Mouse (Mus musculus): ENCODE measurements around the gene Dlg2. TPM values are rescaled to one million over a fixed set of nuclear protein-coding genes. Genes with fewer than 3 reads are reported as not detected.

Gene Dlg2
- polyA plus RNA-seq, 1 experiment from 2014 or later, result 6.3 TPM

DNA sequence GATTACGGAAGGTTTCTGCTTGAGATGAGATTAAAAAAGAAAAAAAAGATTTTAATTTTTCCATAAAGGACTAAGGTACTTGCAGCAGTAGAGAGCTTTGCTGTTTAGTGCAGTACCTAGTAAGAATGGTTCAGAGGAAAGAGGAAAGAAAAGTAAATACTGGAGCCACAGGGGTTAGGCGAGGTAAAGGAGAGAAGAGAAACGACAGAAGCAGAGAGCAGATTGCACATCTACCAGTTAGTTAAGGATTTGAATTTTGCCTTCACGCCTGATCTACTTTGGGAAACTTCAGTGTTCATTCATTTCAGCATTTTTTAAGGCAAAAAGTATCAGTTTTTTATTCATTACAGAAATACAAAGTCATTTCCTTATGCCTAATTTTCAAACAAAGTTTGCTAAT lies 655.7 kb downstream of the Dlg2 start:
- DNase-seq (ENCODE audit: low spot score) (no peak), ATAC-seq (replicated peaks; ENCODE audit: low FRiP score, low TSS enrichment, low read depth) (no peak)
- Histone ChIP-seq H3K9me3 (ENCODE audit: control insufficient read depth, low read length) (no peaks in the 10 kb centered on the region), H3K4me1 (replicated peaks; ENCODE audit: control insufficient read depth, insufficient read depth, low read length) (no peaks in the 10 kb centered on the region), H3K4me2 (ENCODE audit: low read length) (no peak overlapping the region), H3K27ac (ENCODE audit: low read depth) (no peak overlapping the region), H3K27me3 (replicated peaks; ENCODE audit: control insufficient read depth, insufficient read depth, low read length) (no peaks in the 10 kb centered on the region), H3K36me3 (ENCODE audit: control insufficient read depth, insufficient read depth, low read length) (no peaks in the 10 kb centered on the region), H3K9ac (ENCODE audit: low read length) (no peak overlapping the region), H3K4me3 (ENCODE audit: low read depth, low read length) (no peak overlapping the region)
- 73% methylated on average over 4 of the region's 4 CpGs for WGBS

DNA sequence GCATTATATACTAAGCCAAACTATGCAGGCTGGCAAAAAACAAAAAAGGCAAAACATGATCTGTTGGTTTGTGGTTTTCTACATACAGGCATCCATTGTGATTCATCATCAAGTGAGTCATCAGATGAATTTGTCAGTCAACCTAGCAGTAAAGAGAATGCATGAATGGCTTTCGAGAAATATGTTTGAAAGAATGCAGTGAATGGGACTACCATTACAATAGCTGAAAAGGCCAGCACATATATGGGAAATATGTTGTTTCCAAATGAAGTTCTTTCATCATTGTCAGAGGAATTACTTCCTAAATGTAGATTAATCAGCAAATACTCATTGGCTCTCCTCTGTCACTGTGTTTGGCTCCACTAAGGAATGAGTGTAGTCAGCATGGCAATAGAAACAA lies 677.6 kb downstream of the Dlg2 start:
- ATAC-seq (replicated peaks; ENCODE audit: low FRiP score, low TSS enrichment, low read depth) (no peak), DNase-seq (ENCODE audit: low spot score) (no peak)
- Histone ChIP-seq H3K9ac (ENCODE audit: low read length) (no peak overlapping the region), H3K4me2 (ENCODE audit: low read length) (no peak overlapping the region), H3K27ac (ENCODE audit: low read depth) (no peak overlapping the region), H3K27me3 (replicated peaks; ENCODE audit: control insufficient read depth, insufficient read depth, low read length) (no peaks in the 10 kb centered on the region), H3K9me3 (ENCODE audit: control insufficient read depth, low read length) (no peaks in the 10 kb centered on the region), H3K4me3 (ENCODE audit: low read depth, low read length) (no peak overlapping the region), H3K36me3 (ENCODE audit: control insufficient read depth, insufficient read depth, low read length) (no peaks in the 10 kb centered on the region), H3K4me1 (replicated peaks; ENCODE audit: control insufficient read depth, insufficient read depth, low read length) (no peaks in the 10 kb centered on the region)
- WGBS, result 76% methylated on average over 1 of the region's 1 CpGs

GRCm38 (mm10) chr7:91159144-91159543 lies 682.7 kb downstream of the Dlg2 start:
- DNase-seq (ENCODE audit: low spot score), result no peak
- no peak for ATAC-seq (replicated peaks; ENCODE audit: low FRiP score, low TSS enrichment, low read depth)
- Histone ChIP-seq H3K4me1 (replicated peaks; ENCODE audit: control insufficient read depth, insufficient read depth, low read length) (no peaks in the 10 kb centered on the region), H3K4me3 (ENCODE audit: low read depth, low read length) (no peak overlapping the region), H3K27me3 (replicated peaks; ENCODE audit: control insufficient read depth, insufficient read depth, low read length) (no peaks in the 10 kb centered on the region), H3K9me3 (ENCODE audit: control insufficient read depth, low read length) (no peaks in the 10 kb centered on the region), H3K27ac (ENCODE audit: low read depth) (no peak overlapping the region), H3K9ac (ENCODE audit: low read length) (no peak overlapping the region), H3K36me3 (ENCODE audit: control insufficient read depth, insufficient read depth, low read length) (no peaks in the 10 kb centered on the region), H3K4me2 (ENCODE audit: low read length) (no peak overlapping the region)
- 83% methylated on average over 5 of the region's 5 CpGs for WGBS

DNA sequence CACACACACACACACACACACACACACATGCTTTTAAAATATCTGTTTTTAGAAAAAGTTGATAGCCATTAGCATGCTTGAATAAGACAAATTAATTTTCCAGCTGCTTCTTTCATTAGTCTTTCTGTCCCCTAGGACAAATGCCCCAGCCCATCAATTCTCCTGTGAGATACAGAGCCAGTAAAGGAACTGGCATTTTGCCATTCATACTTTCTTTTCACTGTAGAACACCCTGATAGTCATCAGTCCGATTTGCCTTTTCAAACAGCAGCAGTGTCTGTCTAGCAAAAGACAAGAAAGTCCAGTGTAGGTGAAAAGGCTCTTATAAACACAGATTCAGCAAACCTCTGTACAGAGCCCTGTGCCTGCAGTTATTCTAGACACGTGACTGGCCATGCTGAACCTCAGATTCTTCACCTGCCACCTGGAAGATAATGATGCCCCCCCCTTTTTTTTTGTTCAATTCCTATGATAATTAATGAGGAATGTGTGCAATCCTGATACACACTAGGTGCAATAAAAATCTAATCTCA lies 685.2 kb downstream of the Dlg2 start:
- WGBS, result 48% methylated on average over 2 of the region's 2 CpGs

DNA sequence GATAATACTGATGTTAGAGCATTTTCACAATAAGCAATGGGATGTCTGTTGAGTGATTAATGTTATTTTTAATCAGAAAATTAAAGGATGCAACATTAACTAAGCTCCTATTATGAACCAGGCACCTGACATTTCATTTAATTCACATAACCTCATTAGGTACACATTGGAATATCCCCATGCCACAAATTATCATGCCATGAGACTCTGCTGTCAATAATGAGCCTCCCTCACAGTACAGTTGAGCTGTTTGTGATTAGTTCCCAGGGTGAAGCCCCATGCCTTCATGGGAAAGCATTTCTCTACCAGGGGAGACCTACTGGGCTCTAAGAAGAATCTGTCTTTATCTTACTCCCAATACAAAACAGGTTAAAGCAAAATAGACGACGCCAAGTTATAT lies 697.1 kb downstream of the Dlg2 start:
- WGBS, result 91% methylated on average over 2 of the region's 2 CpGs
- Histone ChIP-seq H3K36me3 (ENCODE audit: control insufficient read depth, insufficient read depth, low read length) (no peaks in the 10 kb centered on the region), H3K27ac (ENCODE audit: low read depth) (no peak overlapping the region), H3K9me3 (ENCODE audit: control insufficient read depth, low read length) (no peaks in the 10 kb centered on the region), H3K4me3 (ENCODE audit: low read depth, low read length) (no peak overlapping the region), H3K27me3 (replicated peaks; ENCODE audit: control insufficient read depth, insufficient read depth, low read length) (no peaks in the 10 kb centered on the region), H3K9ac (ENCODE audit: low read length) (no peak overlapping the region), H3K4me1 (replicated peaks; ENCODE audit: control insufficient read depth, insufficient read depth, low read length) (no peaks in the 10 kb centered on the region), H3K4me2 (ENCODE audit: low read length) (no peak overlapping the region)
- DNase-seq (ENCODE audit: low spot score) (no peak), ATAC-seq (replicated peaks; ENCODE audit: low FRiP score, low TSS enrichment, low read depth) (no peak)

More for the DNA sequence above, 685.2 kb downstream of the Dlg2 start:
- Histone ChIP-seq H3K27ac (ENCODE audit: low read depth) (no peak overlapping the region), H3K9me3 (ENCODE audit: control insufficient read depth, low read length) (no peaks in the 10 kb centered on the region), H3K4me3 (ENCODE audit: low read depth, low read length) (no peak overlapping the region), H3K27me3 (replicated peaks; ENCODE audit: control insufficient read depth, insufficient read depth, low read length) (no peaks in the 10 kb centered on the region), H3K4me2 (ENCODE audit: low read length) (no peak overlapping the region), H3K9ac (ENCODE audit: low read length) (no peak overlapping the region), H3K4me1 (replicated peaks; ENCODE audit: control insufficient read depth, insufficient read depth, low read length) (no peaks in the 10 kb centered on the region), H3K36me3 (ENCODE audit: control insufficient read depth, insufficient read depth, low read length) (no peaks in the 10 kb centered on the region)
- ATAC-seq (replicated peaks; ENCODE audit: low FRiP score, low TSS enrichment, low read depth), result no peak
- DNase-seq (ENCODE audit: low spot score), result no peak

DNA sequence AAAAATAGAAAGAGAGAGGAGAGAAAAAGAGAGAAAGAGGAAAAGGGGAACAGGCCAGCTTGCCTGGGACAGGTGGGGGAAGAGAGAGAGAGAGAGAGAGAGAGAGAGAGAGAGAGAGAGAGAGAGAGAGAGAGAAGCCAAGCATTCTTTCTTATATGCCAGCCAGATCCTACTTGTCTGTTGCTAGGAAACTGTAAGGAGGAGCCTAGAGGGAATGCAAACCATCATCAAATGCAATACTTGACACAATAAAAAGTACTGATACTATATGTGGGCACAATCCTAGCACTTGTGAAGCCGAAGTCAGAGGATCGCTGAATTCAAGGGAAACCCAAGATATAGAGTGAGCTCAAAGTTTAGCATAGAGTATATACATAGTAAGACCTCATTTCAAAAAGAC lies 711.7 kb downstream of the Dlg2 start:
- Histone ChIP-seq H3K4me3 (ENCODE audit: low read depth, low read length) (no peak overlapping the region), H3K9me3 (ENCODE audit: control insufficient read depth, low read length) (no peaks in the 10 kb centered on the region), H3K4me1 (replicated peaks; ENCODE audit: control insufficient read depth, insufficient read depth, low read length) (no peaks in the 10 kb centered on the region), H3K4me2 (ENCODE audit: low read length) (no peak overlapping the region), H3K27me3 (replicated peaks; ENCODE audit: control insufficient read depth, insufficient read depth, low read length) (no peaks in the 10 kb centered on the region), H3K36me3 (ENCODE audit: control insufficient read depth, insufficient read depth, low read length) (no peaks in the 10 kb centered on the region), H3K9ac (ENCODE audit: low read length) (no peak overlapping the region), H3K27ac (ENCODE audit: low read depth) (no peak overlapping the region)
- WGBS, result 95% methylated on average over 2 of the region's 2 CpGs
- no peak for ATAC-seq (replicated peaks; ENCODE audit: low FRiP score, low TSS enrichment, low read depth)
- no peak for DNase-seq (ENCODE audit: low spot score)

DNA sequence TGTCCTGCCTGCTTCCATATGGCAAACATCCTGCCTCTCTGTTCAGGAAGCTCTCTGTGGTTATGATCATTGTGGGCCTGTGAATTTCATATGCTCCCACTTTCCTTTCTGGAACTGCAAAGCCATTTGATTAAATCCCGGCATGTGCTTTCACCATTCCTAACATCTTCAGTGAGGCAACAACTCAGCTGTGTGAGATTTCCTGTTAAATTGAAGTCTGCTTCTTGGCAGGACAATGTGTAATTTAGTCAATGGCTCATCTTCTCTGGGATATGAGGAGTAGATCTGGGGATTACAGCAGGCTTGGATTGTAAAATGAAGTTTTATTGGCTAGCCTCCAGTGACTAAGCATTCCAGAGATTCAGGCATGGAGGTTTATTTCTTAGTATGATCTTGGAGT lies 722.9 kb downstream of the Dlg2 start:
- 84% methylated on average over 1 of the region's 1 CpGs for WGBS
- Histone ChIP-seq H3K36me3 (ENCODE audit: control insufficient read depth, insufficient read depth, low read length) (no peaks in the 10 kb centered on the region), H3K4me1 (replicated peaks; ENCODE audit: control insufficient read depth, insufficient read depth, low read length) (no peaks in the 10 kb centered on the region), H3K27ac (ENCODE audit: low read depth) (no peak overlapping the region), H3K4me2 (ENCODE audit: low read length) (no peak overlapping the region), H3K27me3 (replicated peaks; ENCODE audit: control insufficient read depth, insufficient read depth, low read length) (no peaks in the 10 kb centered on the region), H3K4me3 (ENCODE audit: low read depth, low read length) (no peak overlapping the region), H3K9ac (ENCODE audit: low read length) (no peak overlapping the region), H3K9me3 (ENCODE audit: control insufficient read depth, low read length) (no peaks in the 10 kb centered on the region)
- ATAC-seq (replicated peaks; ENCODE audit: low FRiP score, low TSS enrichment, low read depth) (no peak), DNase-seq (ENCODE audit: low spot score) (no peak)

- no peaks in the 10 kb centered on the region for H3K36me3 ChIP-seq (ENCODE audit: control insufficient read depth, insufficient read depth, low read length)
- no peak for DNase-seq (ENCODE audit: low spot score)
- WGBS, result 65% methylated on average over 5 of the region's 5 CpGs
- no peak overlapping the region for H3K27ac ChIP-seq (ENCODE audit: low read depth)
- no peak overlapping the region for H3K4me2 ChIP-seq (ENCODE audit: low read length)
- no peaks in the 10 kb centered on the region for H3K9me3 ChIP-seq (ENCODE audit: control insufficient read depth, low read length)
- no peak overlapping the region for H3K9ac ChIP-seq (ENCODE audit: low read length)
- H3K27me3 ChIP-seq (replicated peaks; ENCODE audit: control insufficient read depth, insufficient read depth, low read length), result no peaks in the 10 kb centered on the region
- H3K4me3 ChIP-seq (ENCODE audit: low read depth, low read length), result no peak overlapping the region
- ATAC-seq (replicated peaks; ENCODE audit: low FRiP score, low TSS enrichment, low read depth), result no peak
- no peaks in the 10 kb centered on the region for H3K4me1 ChIP-seq (replicated peaks; ENCODE audit: control insufficient read depth, insufficient read depth, low read length)
Measured at GRCm38 (mm10) chr7:91208083-91208852, 731.8 kb downstream of the Dlg2 start.

- WGBS, result 73% methylated on average over 6 of the region's 6 CpGs
- H3K9ac ChIP-seq (ENCODE audit: low read length), result no peak overlapping the region
- no peaks in the 10 kb centered on the region for H3K27me3 ChIP-seq (replicated peaks; ENCODE audit: control insufficient read depth, insufficient read depth, low read length)
- H3K4me2 ChIP-seq (ENCODE audit: low read length), result no peak overlapping the region
- H3K27ac ChIP-seq (ENCODE audit: low read depth), result no peak overlapping the region
- ATAC-seq (replicated peaks; ENCODE audit: low FRiP score, low TSS enrichment, low read depth) (no peak), DNase-seq (ENCODE audit: low spot score) (no peak)
- no peak overlapping the region for H3K4me3 ChIP-seq (ENCODE audit: low read depth, low read length)
- H3K36me3 ChIP-seq (ENCODE audit: control insufficient read depth, insufficient read depth, low read length), result no peaks in the 10 kb centered on the region
- H3K4me1 ChIP-seq (replicated peaks; ENCODE audit: control insufficient read depth, insufficient read depth, low read length), result no peaks in the 10 kb centered on the region
- no peaks in the 10 kb centered on the region for H3K9me3 ChIP-seq (ENCODE audit: control insufficient read depth, low read length)
Measured at GRCm38 (mm10) chr7:91208973-91209372, 732.5 kb downstream of the Dlg2 start.

Measured in intestine, embryonic 14.5 days (tissue).